Mouse (Mus musculus) liver, adult 2 months (tissue): ENCODE results near the gene Prr14.

Experiments
- CTCF ChIP-seq: fragments of 200-500 bp; IDR thresholded peaks from 2 replicates; pipeline ENCODE4 v1.5.1; 2011; ENCODE audit warnings: low read depth, low read length, control low read depth
- POLR2A ChIP-seq: fragments of 200-500 bp; IDR thresholded peaks from 2 replicates; pipeline ENCODE4 v1.6.1; 2011; ENCODE audit warnings: low read length, control low read depth; ENCODE audit not compliant: insufficient read depth; ENCODE audit errors: extremely low read depth

DNA sequence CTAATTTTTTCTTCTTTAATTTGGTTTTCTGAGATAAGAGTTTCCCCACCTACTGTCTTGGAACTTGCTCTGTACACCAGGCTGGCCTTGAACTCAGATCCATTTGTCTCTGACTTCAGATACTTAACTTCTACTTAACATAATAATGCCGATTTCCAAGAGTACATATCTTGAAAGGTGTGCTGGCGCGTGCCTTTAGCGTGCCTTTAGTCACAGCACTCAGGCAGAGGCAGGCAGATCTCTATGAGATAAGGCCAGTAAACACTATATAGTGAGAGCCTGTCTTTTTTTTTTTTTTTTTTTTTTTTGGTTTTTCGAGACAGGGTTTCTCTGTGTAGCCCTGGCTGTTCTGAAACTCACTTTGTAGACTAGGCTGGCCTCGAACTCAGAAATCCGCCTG lies 56.9 kb downstream of the Prr14 start:
- TF ChIP-seq POLR2A (no peak), CTCF (no peak)
